Mouse (Mus musculus) adrenal gland, adult 8-10 months (tissue): Measurements from ENCODE around the gene Arhgap6. TPM values are rescaled to one million over a fixed set of nuclear protein-coding genes. Genes with fewer than 3 reads are reported as not detected.

Experiments
- DNase-seq: peaks from one replicate; pipeline ENCODE4 v3.0.0; 2022
- total RNA-seq, 4 experiments: library from RNA; stranded (reverse); gene quantifications; 2 replicates each; pipeline ENCODE4 v1.2.4; 2022

The Arhgap6 gene
- total RNA-seq, 4 experiments from 2014 or later = 2.4 to 3.3 (median 2.6) TPM

DNA sequence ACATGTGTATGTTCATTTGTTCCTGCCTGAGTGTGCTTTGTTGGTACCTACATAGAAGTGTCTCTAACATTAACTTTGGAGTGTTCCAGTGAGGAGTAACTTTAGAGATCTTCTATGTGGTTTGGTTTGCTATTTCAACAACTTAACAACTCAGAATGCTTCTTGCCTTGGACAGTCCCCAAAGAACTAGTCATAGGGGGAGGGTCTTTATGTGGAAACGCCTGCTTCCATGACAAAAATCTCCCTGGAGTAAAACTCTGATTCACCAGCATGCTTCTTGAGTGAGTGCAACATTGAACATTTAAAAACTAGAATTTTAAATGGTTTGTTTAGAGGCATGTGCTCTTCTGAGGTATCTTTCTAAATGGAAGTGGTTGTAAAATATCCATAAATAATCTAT, 212.2 kb downstream of the Arhgap6 start:
- DNase-seq = no peak

DNA sequence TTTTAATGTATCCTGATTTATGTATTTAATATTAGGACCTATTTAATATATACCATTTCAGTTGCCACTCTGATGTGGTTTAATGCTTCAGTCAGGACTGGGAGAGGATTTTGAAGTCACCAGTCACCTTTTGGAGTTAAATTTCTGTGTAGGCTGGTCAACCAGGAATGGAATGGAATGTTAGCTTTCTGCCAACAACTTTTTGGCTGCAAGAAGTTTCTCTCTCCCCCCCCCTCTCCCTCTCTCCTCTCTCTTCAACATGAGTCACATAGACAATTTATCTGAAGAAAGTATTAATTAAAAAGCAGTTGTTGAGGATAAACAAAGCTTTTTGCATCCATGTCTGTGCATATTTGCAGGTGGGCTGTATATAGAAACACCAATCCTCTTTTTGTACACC, 217.8 kb downstream of the Arhgap6 start:
- DNase-seq = no peak

DNA sequence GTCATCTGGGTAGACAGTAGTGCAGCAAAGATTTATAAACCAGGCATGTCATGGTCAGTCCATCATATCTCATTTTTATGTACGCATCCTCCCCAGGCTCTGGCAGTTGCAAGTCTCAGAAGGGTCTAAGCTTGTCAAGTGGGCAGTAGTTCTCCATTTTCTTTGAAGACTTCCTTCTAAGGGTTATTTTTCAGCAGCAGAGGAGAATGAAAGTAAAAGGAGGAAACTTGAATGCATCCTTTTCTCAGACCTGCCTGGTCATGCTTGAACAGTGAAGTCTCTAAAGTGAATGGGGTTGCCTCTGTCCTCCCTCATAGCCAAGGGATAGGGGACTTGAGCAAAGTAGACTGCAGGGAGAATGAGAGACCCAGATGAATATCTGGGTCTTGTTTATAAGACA, 239.5 kb downstream of the Arhgap6 start:
- no peak for DNase-seq

DNA sequence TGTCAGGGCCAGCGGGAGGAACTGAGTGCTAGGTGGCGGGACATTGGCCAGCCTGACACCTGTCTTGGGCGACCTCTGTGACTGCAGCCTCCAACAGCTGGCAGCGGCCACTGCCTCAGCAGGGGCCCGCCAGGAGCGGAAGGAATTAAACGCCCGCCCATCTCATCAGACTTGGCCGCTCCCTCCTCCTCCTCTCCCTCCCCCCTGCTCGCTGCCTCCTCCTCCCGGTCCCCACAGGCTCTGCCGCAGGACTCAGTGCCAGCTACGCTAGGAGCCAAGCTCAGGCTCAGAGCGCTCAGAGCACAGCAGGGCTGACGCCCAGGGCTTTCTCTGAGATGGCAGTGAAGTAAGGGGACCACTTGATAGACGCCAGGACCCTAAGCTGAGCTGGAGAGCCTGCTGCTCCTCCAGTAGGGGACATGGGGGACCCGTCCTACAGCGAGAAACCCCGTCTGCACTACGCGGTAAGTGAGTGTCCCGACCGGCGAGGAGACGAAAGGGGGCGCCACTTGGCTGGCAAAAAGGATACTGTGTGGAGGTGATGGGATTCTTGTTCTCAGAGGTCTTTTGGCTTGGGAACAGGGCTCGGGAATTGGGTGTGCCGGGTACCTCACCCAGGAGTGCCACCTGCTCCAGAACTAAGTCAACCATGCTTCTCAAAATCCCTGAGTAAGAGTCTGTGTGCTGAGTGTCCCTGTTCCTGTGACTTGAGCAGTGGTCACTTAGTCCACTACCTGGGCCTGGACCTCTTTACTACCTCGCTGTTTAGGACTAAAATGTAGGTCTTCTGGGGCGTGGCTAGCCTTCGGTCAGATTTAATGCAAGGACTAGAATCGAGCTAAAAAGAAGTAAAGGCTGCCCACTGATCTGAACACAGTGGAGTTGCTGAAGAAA, 241.8 kb downstream of the Arhgap6 start:
- peak; percentile 45 for DNase-seq

DNA sequence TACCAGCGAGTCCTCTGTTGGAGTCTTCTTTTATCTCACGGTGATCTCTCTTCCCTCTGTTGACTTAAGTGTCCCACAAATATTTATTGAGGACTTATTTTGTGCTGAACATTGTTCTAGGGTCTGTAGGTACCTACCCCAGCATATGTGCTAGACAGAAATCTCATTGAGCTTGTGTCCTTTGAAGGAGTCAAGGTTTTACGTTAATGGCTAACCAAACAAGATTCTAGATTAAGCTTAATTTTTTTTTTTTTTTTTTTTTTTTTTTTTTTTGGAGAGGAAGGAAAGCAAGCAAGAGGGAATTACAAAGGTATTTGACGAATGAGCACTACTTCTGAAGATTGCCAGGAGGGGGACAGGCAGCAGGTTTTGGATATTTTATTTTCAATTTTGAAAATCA, 242.5 kb downstream of the Arhgap6 start:
- no peak for DNase-seq

DNA sequence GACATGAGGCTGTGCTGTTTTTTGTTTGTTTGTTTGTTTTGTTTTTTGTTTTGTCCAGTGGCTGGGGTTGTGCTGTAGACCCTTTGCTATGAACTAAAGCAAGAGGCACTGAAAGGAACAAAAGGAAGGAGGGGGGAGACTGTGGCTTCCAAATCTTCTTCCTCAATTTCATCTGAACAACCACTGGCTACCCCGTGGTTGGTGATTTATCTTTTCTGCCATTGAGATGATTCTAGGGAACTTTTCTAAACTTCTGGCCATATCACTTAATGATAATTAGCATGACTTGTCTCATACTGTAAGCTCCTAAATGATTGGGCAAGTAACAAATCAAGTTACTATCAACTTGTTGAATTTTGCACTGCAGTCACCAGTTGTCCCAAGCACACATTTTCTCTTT, 249.0 kb downstream of the Arhgap6 start:
- no peak for DNase-seq

DNA sequence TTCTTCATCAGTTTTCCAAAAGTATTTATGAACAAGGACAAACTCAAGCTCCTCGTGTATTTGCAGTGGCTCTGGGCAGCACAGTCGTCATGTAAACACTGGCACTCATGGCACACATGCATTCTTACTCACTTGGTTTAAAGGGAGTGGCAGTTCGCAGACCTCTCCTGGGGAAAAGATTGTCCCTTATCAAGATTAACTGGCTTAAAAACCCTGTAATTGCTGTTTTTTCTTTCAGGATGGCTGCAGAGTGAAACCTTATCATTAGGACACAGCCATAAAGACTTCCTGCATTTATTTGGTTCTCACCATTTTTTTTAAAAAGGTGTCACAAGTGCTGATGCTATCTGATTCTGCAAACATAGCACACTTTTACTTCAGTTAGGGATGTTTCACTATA, 252.7 kb downstream of the Arhgap6 start:
- no peak for DNase-seq

DNA sequence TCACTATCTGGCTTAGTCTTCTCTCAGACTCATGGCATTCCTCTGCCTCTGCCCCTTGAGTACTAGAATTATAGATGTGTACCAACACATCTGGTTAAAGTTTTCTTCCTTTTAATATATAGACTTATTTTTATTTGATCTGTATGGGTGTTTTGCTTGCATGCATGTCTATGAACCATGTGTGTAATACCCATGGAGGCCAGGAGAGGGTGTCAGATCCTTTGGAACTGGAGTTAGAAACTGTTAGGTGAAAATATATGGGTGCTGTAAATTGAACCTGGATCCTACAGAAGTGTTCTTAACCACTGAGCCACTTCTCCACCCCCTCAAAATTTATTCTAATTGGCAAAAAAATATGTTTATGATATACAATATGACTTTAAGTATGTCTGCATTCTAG, 254.7 kb downstream of the Arhgap6 start:
- no peak for DNase-seq

DNA sequence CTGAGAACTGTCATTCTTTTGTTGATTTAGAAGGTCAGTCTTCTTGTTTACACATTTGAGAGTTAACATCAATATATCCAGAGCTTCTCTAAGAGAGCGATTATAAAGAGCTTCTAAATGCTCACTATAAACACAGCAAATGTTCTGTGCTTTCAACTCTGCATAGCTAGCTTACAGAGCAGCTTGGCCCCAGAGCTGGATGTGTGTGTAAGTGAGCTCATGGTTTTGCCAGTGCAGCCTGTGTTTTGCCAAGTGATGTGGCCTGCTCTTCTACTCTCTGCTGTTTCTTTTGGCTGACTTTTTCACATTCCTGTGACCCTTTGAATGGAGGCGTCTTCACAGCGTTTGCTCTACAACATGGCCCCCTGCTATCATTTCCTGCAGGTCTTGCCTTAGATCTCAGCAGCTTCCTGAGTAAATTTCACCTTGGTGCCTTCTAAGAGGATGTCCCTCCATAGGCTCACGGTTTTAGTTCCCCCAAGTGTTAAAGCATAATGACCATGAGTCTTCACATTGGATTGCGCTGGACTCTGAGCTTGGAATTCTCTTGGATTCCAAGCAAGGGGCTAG, 259.1 kb downstream of the Arhgap6 start:
- no peak for DNase-seq

DNA sequence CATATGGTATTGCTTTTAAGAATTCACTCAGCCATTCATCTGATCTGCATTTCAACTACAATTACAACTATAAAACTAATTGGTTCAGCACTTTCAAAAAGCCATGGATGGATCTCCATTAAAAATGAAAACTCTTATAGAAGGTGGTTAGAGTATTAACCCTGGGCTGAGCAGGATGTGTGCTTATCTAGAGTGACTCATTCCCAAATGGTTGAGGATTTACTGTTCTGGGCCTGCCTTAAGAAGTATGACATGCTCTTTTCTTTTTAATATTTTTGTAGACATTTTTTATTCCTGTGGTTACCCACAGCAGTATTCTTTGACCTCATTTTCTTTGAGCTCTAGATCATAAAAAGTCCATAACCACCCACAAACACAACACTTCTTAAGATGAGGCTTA, 267.7 kb downstream of the Arhgap6 start:
- no peak for DNase-seq

DNA sequence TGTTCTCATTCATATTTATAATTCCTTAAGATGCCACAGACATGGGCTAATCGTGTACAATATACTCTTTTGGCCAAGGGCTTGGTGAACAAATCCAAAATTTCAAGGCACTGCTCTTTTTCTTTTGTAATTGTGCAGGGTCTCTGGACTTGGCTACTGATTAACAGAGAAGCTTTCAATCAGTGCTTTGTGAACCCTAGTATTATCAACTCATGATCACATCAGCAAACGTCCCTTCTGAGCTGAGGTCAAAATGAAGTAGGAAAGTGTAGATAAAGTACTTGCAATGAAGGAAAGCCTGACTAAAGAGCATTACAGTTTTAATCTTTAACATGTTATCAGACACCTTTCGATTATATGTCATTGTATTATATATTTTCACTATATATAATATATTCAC, 270.4 kb downstream of the Arhgap6 start:
- no peak for DNase-seq

DNA sequence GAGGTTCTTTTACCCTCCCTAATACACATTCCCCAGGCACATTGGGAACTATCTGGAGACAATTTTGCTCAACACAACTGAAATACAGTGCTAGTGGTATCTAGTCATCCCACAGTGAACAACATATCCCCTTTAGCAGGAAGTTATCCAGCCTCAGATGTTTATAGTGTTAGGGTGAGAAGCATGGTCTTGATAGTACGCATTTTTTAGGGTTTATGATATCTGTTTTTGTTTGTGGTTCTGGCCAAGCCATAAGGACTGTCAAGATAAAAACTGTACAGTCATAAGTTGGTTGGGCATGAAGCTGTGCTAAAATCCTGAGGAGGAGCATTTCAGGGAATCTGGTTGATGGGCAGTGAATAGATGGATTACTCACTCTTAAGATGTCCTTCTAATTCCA, 271.0 kb downstream of the Arhgap6 start:
- no peak for DNase-seq

DNA sequence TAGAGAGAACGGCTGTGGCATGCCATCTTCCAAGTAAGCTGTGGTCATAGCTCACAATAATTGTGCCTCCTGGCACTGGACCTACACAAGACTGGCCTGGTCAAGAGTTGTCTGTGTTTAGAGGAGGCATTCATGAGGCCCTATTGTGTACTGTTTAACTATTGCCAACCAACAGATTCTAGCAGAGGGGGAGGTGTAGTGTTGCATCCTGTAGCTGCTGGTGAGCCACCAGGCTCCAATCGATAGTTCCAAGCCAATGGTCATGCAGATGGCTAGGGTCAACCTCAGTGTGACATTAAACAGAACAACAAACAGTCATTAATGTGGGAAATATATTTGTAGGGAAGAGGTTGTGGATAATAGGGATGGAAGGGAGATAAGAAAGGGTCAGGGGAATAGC, 280.1 kb downstream of the Arhgap6 start:
- no peak for DNase-seq

DNA sequence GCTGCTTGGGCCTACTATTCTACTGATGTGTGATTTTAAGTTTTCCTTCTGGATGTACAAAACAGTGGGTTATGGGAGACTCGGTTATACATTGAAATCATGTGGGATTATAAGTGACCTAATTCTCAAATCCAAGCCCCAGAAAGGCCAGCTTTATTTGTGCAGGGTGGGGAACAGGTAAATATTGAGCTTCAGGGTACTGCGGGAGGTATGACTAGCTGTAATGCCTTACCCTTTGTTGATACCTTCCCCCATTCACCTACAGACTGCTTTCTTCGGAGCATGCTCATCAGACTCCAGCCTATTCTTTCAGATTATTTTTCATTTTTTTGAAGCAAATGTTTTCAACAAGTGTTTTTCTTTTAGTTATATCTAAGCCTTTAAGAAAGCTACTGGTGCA, 286.7 kb downstream of the Arhgap6 start:
- no peak for DNase-seq

DNA sequence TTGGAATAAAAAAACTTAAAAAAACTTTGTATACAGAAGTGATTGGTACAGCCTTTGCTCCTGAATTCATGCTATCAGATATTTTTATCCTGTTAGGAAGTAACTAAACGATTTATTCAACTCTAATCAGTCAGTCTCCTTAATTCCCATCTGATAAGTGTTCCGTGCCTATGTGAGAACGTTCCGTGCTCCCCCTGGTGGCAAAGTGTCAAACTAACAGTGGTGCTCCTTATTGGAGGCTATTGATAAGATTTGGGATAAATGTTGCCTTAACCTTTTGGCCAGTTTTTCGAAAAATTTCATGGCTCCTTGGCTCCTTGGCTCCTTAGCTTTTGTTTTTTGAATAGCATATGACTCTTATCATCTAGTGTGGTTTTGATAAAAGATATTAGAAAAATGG, 291.0 kb downstream of the Arhgap6 start:
- peak; percentile 15 for DNase-seq

DNA sequence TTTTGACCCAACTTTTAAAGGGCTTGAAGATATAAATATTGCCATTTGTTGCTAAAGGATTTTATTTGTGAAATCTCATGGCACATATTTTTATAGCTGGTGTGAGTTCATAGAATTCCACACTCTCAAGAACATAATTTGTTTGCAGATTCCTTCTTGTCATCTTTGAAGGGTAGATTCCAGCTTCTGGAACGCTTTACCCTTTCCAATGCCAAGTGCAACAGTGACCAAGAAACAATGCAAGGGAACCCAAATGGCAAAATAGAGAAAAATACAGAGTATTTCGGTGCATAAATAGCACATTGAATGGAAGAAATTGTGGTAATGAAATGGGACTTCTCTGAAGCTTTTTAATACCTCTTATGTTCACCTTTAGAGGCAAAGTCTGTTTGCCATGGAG, 294.3 kb downstream of the Arhgap6 start:
- no peak for DNase-seq

DNA sequence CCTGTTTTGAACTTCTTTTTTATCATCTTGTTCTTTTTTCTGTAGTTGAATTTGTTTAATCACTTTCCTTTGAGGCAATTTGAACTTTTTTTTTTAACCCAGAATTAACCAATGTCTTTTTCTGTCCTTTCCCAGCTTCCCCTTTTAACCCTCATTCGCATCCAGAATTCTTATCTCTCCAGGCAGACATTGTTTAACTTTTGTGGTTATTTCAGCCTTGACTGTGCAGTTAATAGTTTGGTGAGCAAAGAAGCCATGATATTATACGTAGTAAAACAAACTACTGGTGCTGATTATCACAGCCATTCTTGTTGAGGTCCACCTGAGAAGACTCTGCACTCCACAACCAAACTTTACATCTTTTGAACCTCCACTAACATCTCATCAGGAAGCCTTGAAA, 299.7 kb downstream of the Arhgap6 start:
- no peak for DNase-seq

DNA sequence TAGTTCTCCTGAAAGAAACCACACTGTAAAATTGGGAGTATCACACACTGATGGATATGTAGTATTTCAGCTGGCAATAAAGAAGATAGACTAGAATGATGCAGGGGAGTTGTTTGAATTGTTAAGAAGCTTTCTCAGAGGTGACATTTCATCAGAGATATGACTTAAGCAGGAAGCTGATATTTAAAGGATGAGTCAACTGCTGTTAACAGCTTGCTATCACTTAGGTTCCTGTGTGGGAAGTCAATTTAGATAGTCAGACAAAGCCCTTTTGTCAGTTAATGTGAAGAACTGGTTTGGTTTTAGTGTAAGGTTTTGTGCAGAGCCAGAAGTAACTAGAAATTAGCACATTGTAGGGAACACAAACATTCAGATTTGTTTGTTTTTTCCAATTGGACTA, 300.7 kb downstream of the Arhgap6 start:
- DNase-seq = no peak

DNA sequence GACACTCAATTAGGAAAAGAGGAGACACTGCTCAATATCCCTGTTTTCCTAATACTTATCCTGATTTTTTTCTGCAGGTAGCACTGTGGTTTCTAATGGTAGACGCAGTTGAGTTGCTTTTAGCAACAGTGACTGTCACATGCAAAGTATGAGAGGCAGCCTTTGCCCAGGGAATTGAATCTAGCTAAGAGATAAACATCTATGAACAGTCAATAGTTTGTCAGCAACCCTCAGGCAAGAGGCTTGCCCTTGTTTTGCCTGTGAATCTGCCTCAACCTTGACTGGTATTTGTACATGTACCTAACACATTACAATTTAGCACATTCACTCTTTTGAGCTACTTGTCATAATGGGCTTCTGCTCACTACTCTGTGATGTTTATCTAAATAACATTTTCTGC, 307.8 kb downstream of the Arhgap6 start:
- no peak for DNase-seq

DNA sequence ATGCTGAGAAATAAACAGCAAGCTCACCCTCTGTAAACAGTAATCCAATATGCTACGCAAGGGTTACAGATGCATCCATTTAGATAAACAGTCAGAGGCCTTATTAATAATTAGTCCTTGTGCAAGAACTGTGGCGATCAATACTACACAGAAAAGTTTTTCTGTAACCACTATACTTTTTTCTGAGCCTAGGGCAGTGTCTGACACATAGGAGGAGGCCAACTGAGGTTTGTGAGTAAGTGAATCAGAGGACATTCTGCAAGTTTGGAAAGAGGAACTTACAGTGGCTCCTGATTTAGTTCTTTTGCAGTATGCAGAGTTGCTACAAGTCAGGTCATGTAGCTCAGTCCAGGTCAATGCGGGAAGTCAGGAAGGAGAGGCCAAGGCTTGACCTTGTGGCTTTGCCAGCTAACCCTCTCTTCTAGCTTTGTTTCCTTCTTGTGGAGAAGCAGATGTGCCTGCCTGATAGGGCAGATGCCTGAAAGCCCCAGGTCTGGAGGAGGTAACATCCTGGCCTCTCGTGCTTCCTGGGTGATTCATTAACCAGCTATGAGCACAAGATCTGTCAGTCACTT, 311.2 kb downstream of the Arhgap6 start:
- DNase-seq = no peak

DNA sequence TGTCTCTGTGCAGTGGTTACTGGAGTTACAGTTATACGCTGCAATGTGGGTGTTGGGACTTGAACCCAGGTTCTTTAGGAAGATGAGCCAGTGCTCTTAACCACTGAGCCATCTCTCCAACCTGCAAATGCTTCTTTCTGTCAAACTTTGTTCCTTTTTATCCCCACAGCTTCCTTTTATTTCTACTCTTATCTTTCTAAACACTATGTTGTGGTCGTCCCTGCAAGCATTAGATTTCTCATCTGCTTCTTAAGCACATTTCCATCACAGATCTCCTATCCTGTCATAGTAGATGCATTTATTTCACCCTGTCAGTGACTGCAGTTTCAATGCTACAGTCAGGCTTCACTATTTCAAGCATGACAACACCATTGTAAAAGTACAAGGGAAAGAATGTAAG, 312.5 kb downstream of the Arhgap6 start:
- no peak for DNase-seq

DNA sequence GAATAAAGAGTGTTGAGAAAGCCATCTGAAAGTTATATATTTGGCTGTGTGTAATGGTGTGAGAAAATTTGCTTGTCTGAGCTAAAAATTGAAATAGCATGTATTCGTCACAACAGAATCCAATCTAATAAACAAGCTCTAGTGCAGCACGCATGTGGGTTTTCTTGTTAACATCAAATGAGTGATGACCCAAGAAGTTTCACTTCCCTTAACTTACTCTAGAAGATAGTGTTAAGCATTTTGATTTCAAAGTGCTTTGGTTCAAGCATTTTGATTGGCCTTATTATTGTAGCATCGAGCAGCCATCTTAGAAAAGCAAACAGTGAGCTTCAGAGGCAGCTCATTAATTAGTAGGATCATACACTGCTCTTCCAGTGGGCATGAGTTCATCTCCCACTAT, 315.1 kb downstream of the Arhgap6 start:
- DNase-seq = no peak

DNA sequence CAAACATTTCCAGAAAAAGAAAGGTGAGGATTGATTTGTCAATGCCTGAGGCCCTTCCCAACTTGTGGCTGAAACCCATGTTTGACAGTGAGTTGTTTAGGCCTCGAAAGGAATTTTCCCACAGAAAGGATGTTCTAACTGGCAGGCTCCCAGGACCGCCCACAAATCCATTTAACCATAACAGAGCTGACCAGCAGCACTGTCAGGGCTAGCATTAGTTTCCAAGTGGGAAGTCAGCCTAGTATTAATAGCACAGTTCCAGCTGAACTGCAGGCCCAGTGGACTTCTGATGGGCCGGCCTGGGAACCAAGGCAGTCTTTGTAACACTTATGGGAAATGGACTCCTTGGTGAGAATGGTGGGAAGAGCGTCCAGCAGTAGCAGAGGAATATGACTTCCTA, 317.8 kb downstream of the Arhgap6 start:
- no peak for DNase-seq

DNA sequence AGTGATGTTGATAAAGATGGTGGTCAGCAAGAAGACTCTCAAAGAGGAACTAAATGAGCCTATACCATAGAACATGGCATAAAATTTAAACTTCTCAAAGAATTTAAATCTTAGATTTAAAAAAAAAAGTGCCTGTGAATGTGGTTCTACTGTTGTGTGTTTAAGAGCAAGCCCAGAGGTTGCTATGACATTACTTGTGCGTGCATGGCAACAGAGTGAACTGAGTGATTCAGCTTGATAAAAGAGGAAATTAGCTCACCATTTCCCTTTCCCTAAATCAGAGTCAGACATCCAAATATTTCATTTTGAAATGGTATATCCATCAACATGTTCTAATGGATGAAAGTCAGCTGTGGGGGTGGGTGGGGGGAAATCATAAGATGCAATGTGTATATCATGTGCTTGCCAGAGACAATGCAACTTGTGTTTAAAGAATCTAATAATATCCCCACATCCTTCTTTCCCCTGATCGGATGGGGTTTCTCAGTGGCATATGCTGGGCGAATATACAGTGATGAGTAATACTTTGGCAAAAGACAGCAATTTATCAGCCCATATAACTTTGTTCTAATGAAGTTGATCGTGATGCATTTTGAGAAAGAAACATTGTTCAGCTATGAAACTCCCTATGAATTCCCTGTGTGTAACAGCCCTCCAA, 328.3 kb downstream of the Arhgap6 start:
- no peak for DNase-seq
